Mouse (Mus musculus) heart, adult 2 months (tissue): Measurements from ENCODE around the gene Ooep.
"Not testable (repeated sequence)": the region's sequence is repeated elsewhere in the genome, so short reads cannot be mapped to it uniquely, and the experiment has no call there.

ENCODE experiments used
- CTCF ChIP-seq: fragments of 200-600 bp; IDR thresholded peaks from 2 replicates; pipeline ENCODE4 v1.8.1; 2022; ENCODE audit warnings: antibody characterized with exemption, mild to moderate bottlenecking, moderate library complexity
- EP300 ChIP-seq: fragments of 200-500 bp; IDR thresholded peaks from 2 replicates; pipeline ENCODE4 v1.6.1; 2011; ENCODE audit warnings: low read depth, low read length, control low read depth; ENCODE audit not compliant: insufficient read depth

- TF ChIP-seq CTCF, EP300: not testable (repeated sequence)
Observed at GRCm38 (mm10) chr9:78327289-78327688, 51.2 kb downstream of the Ooep start, which contains the start of gene Omt2b.
